In the genomic region with DNA sequence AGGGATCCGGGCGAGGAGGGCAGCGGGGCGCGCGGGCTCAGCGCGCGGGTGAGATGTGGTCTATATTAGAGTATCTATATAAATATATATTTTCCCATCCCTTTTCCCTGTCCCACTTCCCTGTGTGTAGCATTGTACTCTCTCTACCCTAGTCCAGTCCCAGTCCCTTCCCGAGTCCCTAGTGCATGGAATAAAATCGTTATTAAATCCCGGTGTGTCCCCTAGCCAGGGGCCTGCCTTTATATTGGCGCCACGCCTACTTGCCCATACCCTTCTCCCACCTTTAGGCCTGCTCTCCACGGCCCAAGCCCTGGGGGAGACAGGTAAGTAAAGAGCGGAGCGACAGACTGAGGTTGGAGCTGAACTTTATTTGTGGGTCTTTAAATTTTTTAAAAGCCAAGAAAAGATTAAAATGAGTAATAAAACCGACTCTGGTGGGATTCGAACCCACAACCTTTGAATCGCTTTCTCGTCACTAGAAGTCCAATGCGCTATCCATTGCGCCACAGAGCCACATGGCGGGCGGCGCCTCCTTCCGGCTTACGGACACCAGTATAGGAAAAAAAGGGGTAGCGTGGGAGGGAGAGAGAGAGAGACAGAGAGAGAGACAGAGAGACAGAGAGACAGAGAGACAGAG, we compare ENCODE assay signal across 8 mouse cellular contexts. TPM values are rescaled to one million over a fixed set of nuclear protein-coding genes. Genes with fewer than 3 reads are reported as not detected.
DNase-seq lines count a peak whose midpoint lies in the region; ATAC-seq lines count a peak whose summit lies in the region.

No protein-coding gene starts in this region.

- H3K4me3 ChIP-seq in hindbrain, embryonic 14.5 days (replicated peaks; ENCODE audit: low read length): peak overlapping the region; percentile 59

- no peaks in the 10 kb centered on the region for H3K9me3 ChIP-seq in hindbrain, embryonic 14.5 days (ENCODE audit: control insufficient read depth, low read length)

- DNase-seq in Muller cell, postnatal 12 days (ENCODE audit: inconsistent ontology term): peak; percentile 99
- peak; percentile 91 for DNase-seq in cerebellum, adult 8-10 months
- peak; percentile 86 to 90 for DNase-seq in frontal cortex, postnatal 10 days (ENCODE audit: low spot score in 2 of 2)
- peak; percentile 94 for DNase-seq in hindbrain, embryonic 14.5 days (ENCODE audit: low spot score)
- DNase-seq in layer of hippocampus, postnatal 25 days (ENCODE audit: extremely low spot score in 1 of 2, low spot score in 1 of 2): peak; percentile 93 to 95
- DNase-seq in lung, postnatal 14 days: peak; percentile 92
- DNase-seq in retina, postnatal 1 day: peak; percentile 96
- peak; percentile 74 for DNase-seq in urinary bladder, adult 2 months (ENCODE audit: low spot score)

- H3K36me3 ChIP-seq in hindbrain, embryonic 14.5 days (replicated peaks; ENCODE audit: control insufficient read depth, insufficient read depth): no peaks in the 10 kb centered on the region

- peaks cover 19% of the 10 kb centered on the region for H3K27me3 ChIP-seq in hindbrain, embryonic 14.5 days (ENCODE audit: control insufficient read depth, insufficient read depth, low read length)

- ATAC-seq in hindbrain, embryonic 14.5 days (ENCODE audit: low FRiP score): peak; percentile 4

- peak overlapping the region; percentile 98 for H3K4me2 ChIP-seq in hindbrain, embryonic 14.5 days (replicated peaks)

- peak overlapping the region; percentile 72 for H3K9ac ChIP-seq in hindbrain, embryonic 14.5 days

- peaks cover 20% of the 10 kb centered on the region for H3K4me1 ChIP-seq in hindbrain, embryonic 14.5 days (replicated peaks; ENCODE audit: control insufficient read depth, insufficient read depth, low read length)

- WGBS in hindbrain, embryonic 14.5 days: under 1% methylated on average over 29 of the region's 29 CpGs

- H3K27ac ChIP-seq in hindbrain, embryonic 14.5 days: no peak overlapping the region

RNA-seq across cellular contexts. Expression of gene 9130213A22Rik, which starts 0.8 kb away (rescaled TPM):
- 0.39 and 0.56 TPM in 2 replicates for polyA plus RNA-seq in hindbrain, embryonic 14.5 days (2014; fragmentation: Nextera tagmentation; extraction: Ambion mirVana)
- under 1 TPM; 0.68 to 0.89 TPM for total RNA-seq in layer of hippocampus, postnatal 25 days (2021)
- 0.74 and 0.78 TPM in 2 replicates for polyA plus RNA-seq in urinary bladder, adult 2 months (2012; rRNA removed)

RNA-seq across cellular contexts. Expression of gene Aloxe3, which starts 2.5 kb away (rescaled TPM):
- polyA plus RNA-seq in hindbrain, embryonic 14.5 days (2014; fragmentation: Nextera tagmentation; extraction: Ambion mirVana): 4.3 and 4.9 TPM in 2 replicates
- 1 to 10 TPM; 5.2 to 6.8 TPM for total RNA-seq in layer of hippocampus, postnatal 25 days (2021)
- 4.2 and 5.4 TPM in 2 replicates for polyA plus RNA-seq in urinary bladder, adult 2 months (2012; rRNA removed)

RNA-seq across cellular contexts. Expression of gene Hes7, which starts 3.0 kb away (rescaled TPM):
- 0.43 and 0.52 TPM in 2 replicates for polyA plus RNA-seq in hindbrain, embryonic 14.5 days (2014; fragmentation: Nextera tagmentation; extraction: Ambion mirVana)
- under 1 TPM; 0.80 to 0.96 TPM for total RNA-seq in layer of hippocampus, postnatal 25 days (2021)
- polyA plus RNA-seq in urinary bladder, adult 2 months (2012; rRNA removed): 0.24 and 0.37 TPM in 2 replicates

RNA-seq across cellular contexts. Expression of gene Per1, which starts 28.2 kb away (rescaled TPM):
- polyA plus RNA-seq in hindbrain, embryonic 14.5 days (2014; fragmentation: Nextera tagmentation; extraction: Ambion mirVana): 9.6 and 10.1 TPM in 2 replicates
- 10 to 100 TPM; 70.1 to 89.0 TPM for total RNA-seq in layer of hippocampus, postnatal 25 days (2021)
- polyA plus RNA-seq in urinary bladder, adult 2 months (2012; rRNA removed): 26.8 and 28.5 TPM in 2 replicates

RNA-seq across cellular contexts. Expression of gene Alox12b, which starts 33.6 kb away (rescaled TPM):
- polyA plus RNA-seq in hindbrain, embryonic 14.5 days (2014; fragmentation: Nextera tagmentation; extraction: Ambion mirVana): 0.59 and 0.60 TPM in 2 replicates
- total RNA-seq in layer of hippocampus, postnatal 25 days (2021): 1 to 10 TPM; 4.0 to 7.2 TPM
- polyA plus RNA-seq in urinary bladder, adult 2 months (2012; rRNA removed): 0.03 TPM in 1 of 2 replicates, not detected in the other
